Mouse (Mus musculus) layer of hippocampus, postnatal 14 days (tissue): Measurements from ENCODE around the gene Tesk1. TPM values are rescaled to one million over a fixed set of nuclear protein-coding genes. Genes with fewer than 3 reads are reported as not detected.

Experiments
- DNase-seq, 2 experiments: peaks; one replicate each; pipeline ENCODE4 v3.0.0; 2021 to 2022; ENCODE audit warnings: low spot score in 2 of 2, mixed read lengths in 1 of 2
- total RNA-seq, 2 experiments: library from RNA; stranded (reverse); gene quantifications; 2 replicates each; pipeline ENCODE4 v1.2.3; 2021

Tesk1 gene
- total RNA-seq, 2 experiments from 2014 or later, result 63.0 to 64.4 TPM

GRCm38 (mm10) chr4:43418973-43419656, 22.6 kb upstream of the Tesk1 start:
- no peak for DNase-seq

GRCm38 (mm10) chr4:43419801-43420281, 21.9 kb upstream of the Tesk1 start:
- no peak for DNase-seq

- peak; percentile 69 to 83 for DNase-seq
Observed at GRCm38 (mm10) chr4:43420305-43420704, 21.4 kb upstream of the Tesk1 start.

GRCm38 (mm10) chr4:43421632-43422240, 20.0 kb upstream of the Tesk1 start:
- no peak for DNase-seq

- no peak for DNase-seq
Observed at GRCm38 (mm10) chr4:43423267-43423934, 18.3 kb upstream of the Tesk1 start.

- no peak for DNase-seq
Observed at GRCm38 (mm10) chr4:43424072-43424471, 17.7 kb upstream of the Tesk1 start.

- no peak for DNase-seq
Observed at GRCm38 (mm10) chr4:43425197-43425596, 16.5 kb upstream of the Tesk1 start.

- DNase-seq, result no peak
Observed at GRCm38 (mm10) chr4:43425648-43426380, 15.9 kb upstream of the Tesk1 start.

GRCm38 (mm10) chr4:43426487-43426886, 15.3 kb upstream of the Tesk1 start:
- DNase-seq, result no peak

GRCm38 (mm10) chr4:43427501-43428179, 14.1 kb upstream of the Tesk1 start:
- no peak for DNase-seq

- no peak for DNase-seq
Observed at GRCm38 (mm10) chr4:43428180-43428861, 13.4 kb upstream of the Tesk1 start.

- no peak for DNase-seq
Observed at GRCm38 (mm10) chr4:43428946-43429345, 12.8 kb upstream of the Tesk1 start, which contains the start of gene Fam166b. Gene Fam166b (minus strand): TSS chr4:43429134.

GRCm38 (mm10) chr4:43431690-43432089, 10.0 kb upstream of the Tesk1 start:
- DNase-seq, result peak; percentile 71 to 90

GRCm38 (mm10) chr4:43432832-43433231, 8.9 kb upstream of the Tesk1 start:
- DNase-seq, result no peak

GRCm38 (mm10) chr4:43442044-43442443, 305 bp downstream of the Tesk1 start:
- DNase-seq, result peak; percentile 99

- peak; percentile 56 to 57 for DNase-seq
Observed at GRCm38 (mm10) chr4:43442456-43443361, 970 bp downstream of the Tesk1 start.

GRCm38 (mm10) chr4:43443511-43443910, 1.8 kb downstream of the Tesk1 start:
- no peak for DNase-seq

GRCm38 (mm10) chr4:43447251-43447650, 5.5 kb downstream of the Tesk1 start:
- no peak for DNase-seq

- DNase-seq, result no peak
Observed at GRCm38 (mm10) chr4:43448554-43448953, 6.8 kb downstream of the Tesk1 start.
